ENCODE assay signal across 30 mouse cellular contexts in the genomic region with DNA sequence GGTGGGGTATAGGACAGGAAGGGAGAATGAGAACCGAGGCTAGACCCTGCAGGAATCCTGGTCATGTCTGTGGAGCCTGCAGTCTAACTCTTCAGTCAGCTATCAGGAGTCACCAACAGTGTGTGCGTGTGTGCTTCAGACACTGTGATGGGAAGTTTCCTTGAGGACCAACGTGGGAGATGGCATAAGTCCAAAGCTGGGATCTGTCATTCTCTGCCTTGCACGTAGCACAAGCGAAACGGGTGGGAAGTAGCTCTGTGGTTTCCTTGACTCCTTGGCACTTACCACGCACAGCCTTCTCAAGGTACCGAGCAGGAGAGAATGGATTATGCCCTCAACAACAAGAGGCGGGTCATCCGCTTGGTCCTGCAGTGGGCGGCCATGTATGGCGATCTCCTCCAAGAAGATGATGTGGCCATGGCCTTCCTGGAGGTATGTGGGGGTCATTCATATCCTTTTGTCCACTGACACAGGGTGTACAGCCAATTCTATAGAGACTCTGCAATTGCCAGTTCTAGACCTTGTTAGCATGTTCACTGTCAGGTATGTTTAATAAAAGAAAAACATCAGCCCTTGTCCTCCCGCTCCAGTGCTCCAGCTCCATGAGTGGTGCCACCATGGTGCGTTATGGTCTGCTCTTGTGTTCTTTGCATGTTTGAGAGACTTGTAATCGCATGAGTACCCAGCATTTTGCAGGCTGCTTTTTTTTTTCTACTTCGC.
DNase-seq lines count a peak whose midpoint lies in the region; ATAC-seq and TF ChIP-seq lines count a peak whose summit lies in the region.
"Had no signal": no experiment of that assay in that cellular context is flagged by ENCODE, and none has a peak within 500 bp of the region (broad histone marks: within the 10 kb centered on the region; RNA-seq: fewer than 3 reads in every experiment).

No protein-coding gene starts in this region.

- DNase-seq in frontal cortex, postnatal 14 days (ENCODE audit: low spot score in 2 of 2) = no peak
- peak; percentile 69 for DNase-seq in heart, embryonic 10.5 days (ENCODE audit: low spot score)
- no peak for DNase-seq in heart, adult 2 months
- peak; percentile 26 for DNase-seq in liver, adult 2 months (ENCODE audit: extremely low read depth, low read depth, low spot score)
- DNase-seq in liver, embryonic 11.5 days (ENCODE audit: low spot score) = no peak
- peak; percentile 27 to 36 for DNase-seq in right cerebral cortex, adult 2 months (ENCODE audit: low spot score in 2 of 2)
- no peak for DNase-seq in right cerebral cortex, postnatal 25 days
- DNase-seq: adrenal gland, adult 8-10 months; adrenal gland, postnatal 14 days; adrenal gland, postnatal 36 days; B cell, adult 2 months; cerebellum, adult 11 months; cerebellum, adult 18-20 months; cerebellum, adult 8-10 months; cerebellum, adult 9-11 months; cerebellum, postnatal 14 days; cerebellum, postnatal 36 days; embryo, embryonic 11 days had no signal

- no peak for TF ChIP-seq CTCF in heart, adult 2 months (IDR thresholded peaks at IDR 0.05)
- no peak for TF ChIP-seq CTCF in liver, adult 2 months (IDR thresholded peaks at IDR 0.05; ENCODE audit: low read depth, low read length)

- no peaks in the 10 kb centered on the region for H3K9me3 ChIP-seq in heart, embryonic 10.5 days
- H3K9me3 ChIP-seq in liver, embryonic 11.5 days (ENCODE audit: control insufficient read depth, low read length) = no peaks in the 10 kb centered on the region
- H3K9me3 ChIP-seq: embryonic facial prominence, embryonic 13.5 days; embryonic facial prominence, embryonic 15.5 days; forebrain, embryonic 10.5 days; forebrain, embryonic 12.5 days; G1E had no signal

- TF ChIP-seq POLR2A in heart, adult 2 months (IDR thresholded peaks at IDR 0.05; ENCODE audit: insufficient read depth, low read depth, low read length) = no peak
- no peak for TF ChIP-seq POLR2A in liver, adult 2 months (IDR thresholded peaks at IDR 0.05; ENCODE audit: extremely low read depth, insufficient read depth, low read length)

- H3K27me3 ChIP-seq in heart, embryonic 10.5 days (ENCODE audit: insufficient read depth, poor library complexity, severe bottlenecking) = no peaks in the 10 kb centered on the region
- no peaks in the 10 kb centered on the region for H3K27me3 ChIP-seq in heart, adult 2 months (ENCODE audit: control insufficient read depth, insufficient read depth, low read length)
- H3K27me3 ChIP-seq in liver, adult 2 months (ENCODE audit: control insufficient read depth, insufficient read depth, low read length) = no peaks in the 10 kb centered on the region
- no peaks in the 10 kb centered on the region for H3K27me3 ChIP-seq in liver, embryonic 11.5 days (replicated peaks; ENCODE audit: control insufficient read depth, insufficient read depth, low read length)
- H3K27me3 ChIP-seq: CH12.LX; embryonic facial prominence, embryonic 13.5 days; embryonic facial prominence, embryonic 15.5 days; forebrain, embryonic 12.5 days; Patski had no signal

- H3K4me1 ChIP-seq in heart, embryonic 10.5 days = peaks cover 3% of the 10 kb centered on the region; the same call in 1 of the 2 replicates
- H3K4me1 ChIP-seq in heart, adult 2 months (ENCODE audit: control insufficient read depth, insufficient read depth, low read length) = no peaks in the 10 kb centered on the region
- H3K4me1 ChIP-seq in liver, adult 2 months (ENCODE audit: control insufficient read depth, insufficient read depth, low read length) = no peaks in the 10 kb centered on the region
- no peaks in the 10 kb centered on the region for H3K4me1 ChIP-seq in liver, embryonic 11.5 days (replicated peaks; ENCODE audit: control insufficient read depth, insufficient read depth, low read length)
- H3K4me1 ChIP-seq: forebrain, embryonic 10.5 days had no signal

- ATAC-seq in frontal cortex, adult (ENCODE audit: low TSS enrichment) = peak; percentile 48
- ATAC-seq in liver, embryonic 11.5 days (replicated peaks; ENCODE audit: low FRiP score) = no peak
- ATAC-seq: activated CD4-positive, CD25-positive, alpha-beta regulatory T cell, adult 4 months; CD4-positive, CD25-positive, alpha-beta regulatory T cell, adult 4 months; forebrain, embryonic 14.5 days; Patski had no signal

- H3K4me3 ChIP-seq in heart, embryonic 10.5 days = no peak overlapping the region
- H3K4me3 ChIP-seq in heart, adult 2 months = no peak overlapping the region
- H3K4me3 ChIP-seq in liver, adult 2 months (ENCODE audit: insufficient read depth, low read depth, low read length) = no peak overlapping the region
- no peak overlapping the region for H3K4me3 ChIP-seq in liver, embryonic 11.5 days (ENCODE audit: low read depth, low read length)
- H3K4me3 ChIP-seq: embryonic facial prominence, embryonic 13.5 days; embryonic facial prominence, embryonic 15.5 days; erythroblast, embryonic 14.5 days; forebrain, embryonic 10.5 days; forebrain, embryonic 12.5 days had no signal

- H3K9ac ChIP-seq in heart, adult 2 months (ENCODE audit: low read depth, low read length) = no peak overlapping the region
- no peak overlapping the region for H3K9ac ChIP-seq in liver, adult 2 months (ENCODE audit: low read depth, low read length)
- no peak overlapping the region for H3K9ac ChIP-seq in liver, embryonic 11.5 days (ENCODE audit: low read depth, low read length)
- H3K9ac ChIP-seq: embryonic facial prominence, embryonic 13.5 days; embryonic facial prominence, embryonic 15.5 days; forebrain, embryonic 12.5 days had no signal

- no peak for TF ChIP-seq EP300 in heart, adult 2 months (IDR thresholded peaks at IDR 0.05; ENCODE audit: insufficient read depth, low read depth, low read length)

- intact Hi-C loops in heart, adult 2 months (cut with DNase I) = no loop called here

- 0 out of 2 replicates have a peak overlapping the region, but pooled peaks have one; percentile 30 for H3K27ac ChIP-seq in heart, embryonic 10.5 days
- no peak overlapping the region for H3K27ac ChIP-seq in heart, adult 2 months
- H3K27ac ChIP-seq in liver, adult 2 months (replicated peaks; ENCODE audit: insufficient read depth, low read depth, low read length) = no peak overlapping the region
- no peak overlapping the region for H3K27ac ChIP-seq in liver, embryonic 11.5 days (ENCODE audit: low read depth, low read length)
- H3K27ac ChIP-seq: embryonic facial prominence, embryonic 13.5 days; embryonic facial prominence, embryonic 15.5 days; forebrain, embryonic 10.5 days; forebrain, embryonic 12.5 days had no signal

- H3K36me3 ChIP-seq in heart, embryonic 10.5 days = no peaks in the 10 kb centered on the region
- H3K36me3 ChIP-seq in heart, adult 2 months (ENCODE audit: control insufficient read depth, insufficient read depth, low read length) = no peaks in the 10 kb centered on the region
- H3K36me3 ChIP-seq in liver, adult 2 months (ENCODE audit: control insufficient read depth, insufficient read depth, low read length) = peaks cover 60% of the 10 kb centered on the region
- H3K36me3 ChIP-seq in liver, embryonic 11.5 days (ENCODE audit: control insufficient read depth, insufficient read depth, low read length) = no peaks in the 10 kb centered on the region
- H3K36me3 ChIP-seq: embryonic facial prominence, embryonic 13.5 days; embryonic facial prominence, embryonic 15.5 days; forebrain, embryonic 10.5 days; forebrain, embryonic 12.5 days; G1E had no signal

- H3K79me2 ChIP-seq in heart, adult 2 months (replicated peaks; ENCODE audit: control insufficient read depth, insufficient read depth, low read length) = no peaks in the 10 kb centered on the region
- no peaks in the 10 kb centered on the region for H3K79me2 ChIP-seq in liver, adult 2 months (ENCODE audit: control insufficient read depth, insufficient read depth, low read length)

- no peak overlapping the region for H3K4me2 ChIP-seq in liver, embryonic 11.5 days
- H3K4me2 ChIP-seq: embryonic facial prominence, embryonic 13.5 days; embryonic facial prominence, embryonic 15.5 days; forebrain, embryonic 12.5 days had no signal

- 88% methylated on average over 16 of the region's 16 CpGs for WGBS in heart, embryonic 10.5 days
- WGBS in heart, adult 2 months = 80% methylated on average over 16 of the region's 16 CpGs
- WGBS in liver, adult 2 months = 83% methylated on average over 16 of the region's 16 CpGs
- 85% methylated on average over 16 of the region's 16 CpGs for WGBS in liver, embryonic 11.5 days

Comparison
In these comparisons a context has a peak if more than half of its experiments do, and no peak if none do; other contexts are left out.
1. DNase-seq: peak in heart, embryonic 10.5 days (single experiment), liver, adult 2 months (single experiment) and right cerebral cortex, adult 2 months (2 of 2); none in frontal cortex, postnatal 14 days (0 of 2), heart, adult 2 months (0 of 2), liver, embryonic 11.5 days (single experiment) and right cerebral cortex, postnatal 25 days (single experiment).